Mouse (Mus musculus) T-helper 2 cell (primary cell): ENCODE measurements around the gene Pnma5.

Source experiments
- in situ Hi-C: fragments of 300-600 bp; cut with MboI, MseI; formaldehyde crosslinking; loops from one replicate; pipeline ENCODE4 v1.15.1; 2025; ENCODE audit warnings: high pct_unique_total_duplicates

The Pnma5 gene

GRCm38 (mm10) chrX:72986841-72987519 is 49.9 kb downstream of the Pnma5 start, which contains the start of gene Zfp185:
Gene Zfp185, plus strand, starts transcription at chrX:72987339.
- in situ Hi-C loops: loop anchor here (10.0 kb wide), 1 partner anchor 702 kb away; no protein-coding TSS in a partner anchor

GRCm38 (mm10) chrX:72985607-72986006 is 51.3 kb downstream of the Pnma5 start:
- in situ Hi-C loops: loop anchor here (10.0 kb wide), 1 partner anchor 701 kb away; no protein-coding TSS in a partner anchor
